Mouse (Mus musculus) adrenal gland, postnatal 0 days (tissue): Measurements from ENCODE around the gene Muc2. TPM values are rescaled to one million over a fixed set of nuclear protein-coding genes. Genes with fewer than 3 reads are reported as not detected.

Experiments
- polyA plus RNA-seq: library from polyadenylated mRNA; unstranded; fragments of >200 nt; fragmentation: Nextera tagmentation; extraction: Ambion mirVana; gene quantifications from 2 replicates; pipeline ENCODE4 v1.2.1, GENCODE M21; 2015

Gene Muc2
- polyA plus RNA-seq, result 0.17 and 0.41 TPM in 2 replicates

GRCm38 (mm10) chr7:141690040-141690439 is at the start of gene Muc2:
Muc2 (plus strand) TSS chr7:141690340.

GRCm38 (mm10) chr7:141788677-141789452 is 98.7 kb downstream of the Muc2 start, which contains the start of gene Muc5ac:
Muc5ac (plus strand) TSS chr7:141788972.

Other genes with a start within 250 kb of the Muc2 start
- 2.4 and 2.8 TPM in 2 replicates for gene Pidd1, start 246.3 kb upstream of the Muc2 start, polyA plus RNA-seq
- 916 and 984 TPM in 2 replicates for gene Rplp2, start 243.0 kb upstream of the Muc2 start, polyA plus RNA-seq
- gene Pnpla2, start 235.1 kb upstream of the Muc2 start, polyA plus RNA-seq, result 37.4 and 82.9 TPM in 2 replicates
- gene Cracr2b, start 229.2 kb upstream of the Muc2 start, polyA plus RNA-seq, result 13.3 and 17.8 TPM in 2 replicates
- 79.0 and 90.1 TPM in 2 replicates for gene Cd151, start 222.9 kb upstream of the Muc2 start, polyA plus RNA-seq
- gene Polr2l, start 215.2 kb upstream of the Muc2 start, polyA plus RNA-seq, result 63.7 and 105 TPM in 2 replicates
- 141 and 186 TPM in 2 replicates for gene Tspan4, start 215.1 kb upstream of the Muc2 start, polyA plus RNA-seq
- gene Chid1, start 150.5 kb upstream of the Muc2 start, polyA plus RNA-seq, result 25.0 and 35.0 TPM in 2 replicates
- 48.3 and 57.2 TPM in 2 replicates for gene Ap2a2, start 128.2 kb upstream of the Muc2 start, polyA plus RNA-seq
- 0.27 and 0.30 TPM in 2 replicates for gene Muc6, start 35.0 kb upstream of the Muc2 start, polyA plus RNA-seq
- gene Muc5ac, start 98.6 kb downstream of the Muc2 start, polyA plus RNA-seq, result 0.05 TPM in 1 of 2 replicates, not detected in the other
- 0.03 and 0.46 TPM in 2 replicates for gene Muc5b, start 148.7 kb downstream of the Muc2 start, polyA plus RNA-seq
- gene Tollip, start 228.2 kb downstream of the Muc2 start, polyA plus RNA-seq, result 31.8 and 37.8 TPM in 2 replicates